Mouse (Mus musculus) heart, postnatal 0 days (tissue): ENCODE measurements at regions not wholly inside any gene's neighbourhood (a gene's known extent, or its start where the extent isn't known, plus 50 kb on each side); places are given as distances from the start of the nearest gene placed in this dataset.
A peak's percentile ranks its signal among the peaks of the same experiment; 100 is the strongest.

Experiments used
- ATAC-seq: fragments of 200-750 bp; cut with Nextera tagmentation; 2 replicates; pipeline ENCODE4 v1.8.0; 2017; ENCODE audit warnings: low read depth, moderate number of reproducible peaks, moderate library complexity; ENCODE audit not compliant: insufficient read depth
- DNase-seq: peaks from one replicate; pipeline ENCODE4 v3.0.0-alpha.2; 2016; ENCODE audit warnings: low spot score
- H3K27ac ChIP-seq: fragments of 300-500 bp; sonication (generic); 2 replicates; pipeline ENCODE4 v1.5.1; 2014; ENCODE audit warnings: low read depth, mild to moderate bottlenecking
- H3K27me3 ChIP-seq: fragments of 300-500 bp; sonication (generic); 2 replicates; pipeline ENCODE4 v1.6.1; 2014; ENCODE audit warnings: low read length, mixed read lengths; ENCODE audit not compliant: control insufficient read depth, insufficient read depth
- H3K36me3 ChIP-seq: fragments of 300-500 bp; sonication (generic); replicated peaks from 2 replicates; pipeline ENCODE4 v1.6.1; 2014; ENCODE audit warnings: low read length, mixed read lengths; ENCODE audit not compliant: control insufficient read depth, insufficient read depth
- H3K4me1 ChIP-seq: fragments of 300-500 bp; sonication (generic); 2 replicates; pipeline ENCODE4 v1.6.1; 2014; ENCODE audit warnings: antibody characterized with exemption; ENCODE audit not compliant: control insufficient read depth, insufficient read depth
- H3K4me2 ChIP-seq: fragments of 300-500 bp; sonication (generic); 2 replicates; pipeline ENCODE4 v1.6.1; 2014; ENCODE audit warnings: low read depth, mild to moderate bottlenecking, low read length, moderate library complexity
- H3K4me3 ChIP-seq: fragments of 300-500 bp; sonication (generic); 2 replicates; pipeline ENCODE4 v1.5.1; 2014; ENCODE audit warnings: low read depth, low read length
- H3K9ac ChIP-seq: fragments of 300-500 bp; sonication (generic); replicated peaks from 2 replicates; pipeline ENCODE4 v1.6.1; 2014; ENCODE audit warnings: low read depth, low read length, mixed read lengths
- H3K9me3 ChIP-seq: fragments of 300-500 bp; sonication (generic); replicated peaks from 2 replicates; pipeline ENCODE4 v1.6.1; 2016; ENCODE audit warnings: low read length; ENCODE audit not compliant: control insufficient read depth
- CTCF ChIP-seq: IDR thresholded peaks from 2 replicates; pipeline ENCODE4 v1.5.1; 2016; ENCODE audit warnings: antibody characterized with exemption, control low read depth, low read depth
- EP300 ChIP-seq: IDR thresholded peaks from 2 replicates; pipeline ENCODE4 v1.6.1; 2016; ENCODE audit warnings: antibody characterized with exemption, low read depth
- WGBS: fragments of 180-500 bp; shearing (Covaris S2); extraction: QIAGEN DNeasy Blood & Tissue Kit; methylation state at CpG from one replicate; pipeline ENCODE4 v1.1.7; 2014; 5-methylcytosine and 5-hydroxymethylcytosine counted together

GRCm38 (mm10) chr4:82000590-82001405 is 558.2 kb upstream of the Mpdz start:
- 67% methylated on average over 19 of the region's 19 CpGs for WGBS
- TF ChIP-seq EP300: no peak
- TF ChIP-seq CTCF: no peak
- H3K27me3 ChIP-seq: no peaks in the 10 kb centered on the region
- peaks cover 6% of the 10 kb centered on the region; the same call in 1 of the 2 replicates for H3K4me1 ChIP-seq
- H3K36me3 ChIP-seq: no peaks in the 10 kb centered on the region
- no peaks in the 10 kb centered on the region for H3K9me3 ChIP-seq
- DNase-seq: peak; percentile 50
- no peak overlapping the region for H3K9ac ChIP-seq
- H3K4me2 ChIP-seq: no peak overlapping the region
- peak overlapping the region; percentile 57 for H3K27ac ChIP-seq
- no peak overlapping the region for H3K4me3 ChIP-seq
- ATAC-seq: peak; percentile 69

GRCm38 (mm10) chr4:81999654-82000314 is 557.2 kb upstream of the Mpdz start:
- Histone ChIP-seq H3K9me3 (no peaks in the 10 kb centered on the region), H3K27me3 (no peaks in the 10 kb centered on the region), H3K4me1 (peaks cover 6% of the 10 kb centered on the region; the same call in 1 of the 2 replicates), H3K36me3 (no peaks in the 10 kb centered on the region), H3K4me3 (no peak overlapping the region), H3K4me2 (no peak overlapping the region), H3K27ac (peak overlapping the region; percentile 16; the same call in 1 of the 2 replicates), H3K9ac (no peak overlapping the region)
- 25% methylated on average over 11 of the region's 11 CpGs for WGBS
- ATAC-seq (peak; percentile 49; the same call in 1 of the 2 replicates), DNase-seq (peak; percentile 53)
- TF ChIP-seq CTCF (no peak), EP300 (no peak)

GRCm38 (mm10) chr4:81999093-81999492 is 556.5 kb upstream of the Mpdz start:
- no peak overlapping the region for H3K9ac ChIP-seq
- DNase-seq (no peak), ATAC-seq (no peak)
- no peak overlapping the region for H3K4me3 ChIP-seq
- no peak overlapping the region for H3K4me2 ChIP-seq
- no peaks in the 10 kb centered on the region for H3K9me3 ChIP-seq
- no peaks in the 10 kb centered on the region for H3K36me3 ChIP-seq
- WGBS: 88% methylated on average over 3 of the region's 3 CpGs
- peaks cover 6% of the 10 kb centered on the region; the same call in 1 of the 2 replicates for H3K4me1 ChIP-seq
- no peaks in the 10 kb centered on the region for H3K27me3 ChIP-seq
- TF ChIP-seq EP300: no peak
- TF ChIP-seq CTCF: no peak
- H3K27ac ChIP-seq: no peak overlapping the region

- DNase-seq (no peak), ATAC-seq (no peak)
- no peak for TF ChIP-seq EP300
- no peak for TF ChIP-seq CTCF
- Histone ChIP-seq H3K27ac (no peak overlapping the region), H3K4me1 (peaks cover 6% of the 10 kb centered on the region; the same call in 1 of the 2 replicates), H3K4me3 (no peak overlapping the region), H3K36me3 (no peaks in the 10 kb centered on the region), H3K4me2 (no peak overlapping the region), H3K27me3 (no peaks in the 10 kb centered on the region), H3K9ac (no peak overlapping the region), H3K9me3 (no peaks in the 10 kb centered on the region)
- WGBS: 67% methylated on average over 3 of the region's 3 CpGs
Observed at GRCm38 (mm10) chr4:81996445-81996844, 553.8 kb upstream of the Mpdz start.

GRCm38 (mm10) chr4:81995243-81995642 is 552.6 kb upstream of the Mpdz start:
- Histone ChIP-seq H3K4me1 (no peaks in the 10 kb centered on the region), H3K27me3 (no peaks in the 10 kb centered on the region), H3K4me2 (no peak overlapping the region), H3K36me3 (no peaks in the 10 kb centered on the region), H3K27ac (no peak overlapping the region), H3K4me3 (no peak overlapping the region), H3K9me3 (no peaks in the 10 kb centered on the region), H3K9ac (no peak overlapping the region)
- DNase-seq (no peak), ATAC-seq (no peak)
- 74% methylated on average over 3 of the region's 3 CpGs for WGBS
- no peak for TF ChIP-seq CTCF
- no peak for TF ChIP-seq EP300
